Mouse (Mus musculus) central nervous system, embryonic 11.5 days (tissue): ENCODE results near the gene Utp11. TPM values are rescaled to one million over a fixed set of nuclear protein-coding genes. Genes with fewer than 3 reads are reported as not detected.

ENCODE experiments used
- polyA plus RNA-seq: library from polyadenylated mRNA; depleted of rRNA; stranded (reverse); fragments of >200 nt; gene quantifications from 2 replicates; pipeline ENCODE4 v1.2.3, GENCODE M21; 2012; rRNA removed

The Utp11 gene
- 49.1 and 57.2 TPM in 2 replicates for polyA plus RNA-seq

DNA sequence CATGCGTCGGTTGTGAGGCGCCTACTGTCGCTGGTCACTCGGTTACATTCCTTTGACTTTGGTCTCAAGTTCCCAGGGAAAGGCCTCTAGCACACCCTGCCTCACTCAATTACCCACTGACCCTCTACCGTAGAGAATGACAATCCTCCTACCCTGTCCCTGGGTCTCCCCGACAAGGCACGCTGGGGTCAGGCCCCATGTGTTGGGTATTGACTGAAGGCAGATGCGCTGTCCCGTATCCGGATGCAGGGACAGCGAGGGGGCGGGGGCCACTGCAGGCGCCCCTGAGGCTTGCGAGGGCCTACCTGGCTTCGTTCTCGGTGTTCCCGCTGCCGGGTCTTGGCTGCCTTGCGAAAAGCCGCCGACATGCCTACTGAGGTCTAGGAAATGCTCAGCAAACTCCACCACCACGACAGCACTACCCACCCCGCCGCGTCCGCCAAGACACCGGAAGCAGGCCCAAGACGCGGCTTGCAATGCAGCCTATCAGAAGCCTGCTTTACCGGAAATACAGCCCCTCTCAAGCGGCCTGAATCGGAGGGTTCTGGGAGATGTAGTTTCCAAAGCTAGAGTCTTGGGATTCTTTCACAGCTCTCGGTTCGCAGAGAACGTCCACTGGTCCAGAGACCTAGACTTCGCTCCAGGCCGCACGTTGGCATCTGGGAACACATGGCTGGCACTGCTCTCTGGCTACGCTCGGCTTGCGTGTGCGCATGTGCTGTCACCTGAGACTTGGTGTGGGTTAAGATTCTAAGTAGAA is at the start of gene Utp11:
Gene Utp11, minus strand, starts transcription at position 466 of the 760 bp plus-strand sequence.

GRCm38 (mm10) chr4:124741376-124742343 is 48.3 kb upstream of the Utp11 start, which contains the start of gene Inpp5b:
Gene Inpp5b, plus strand, starts transcription at chr4:124741850.

GRCm38 (mm10) chr4:124714545-124715481 is 21.4 kb upstream of the Utp11 start, which contains the start of gene Sf3a3:
Gene Sf3a3, plus strand, starts transcription at chr4:124714776.

GRCm38 (mm10) chr4:124700248-124700971 is 7.0 kb upstream of the Utp11 start, which contains the start of gene Fhl3:
Gene Fhl3, plus strand, starts transcription at chr4:124700701.

DNA sequence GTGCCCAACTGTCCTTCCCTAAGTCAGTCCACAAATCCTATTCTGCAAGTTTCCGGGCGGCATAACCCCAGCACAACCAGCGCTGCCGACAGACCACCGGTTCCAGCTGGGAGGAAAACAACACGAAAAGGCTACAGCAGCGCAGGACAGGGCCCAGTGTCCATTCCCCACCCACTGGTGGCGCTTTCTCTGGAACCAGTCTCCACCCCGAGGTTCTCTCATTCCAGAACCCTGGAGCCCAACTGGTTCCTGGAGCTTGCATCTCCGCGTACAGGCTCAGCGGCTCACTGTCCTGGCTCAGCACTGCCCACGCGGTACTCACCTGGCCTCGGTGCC is 36.9 kb downstream of the Utp11 start, which contains the start of gene Pou3f1:
Gene Pou3f1, plus strand, starts transcription at position 290 of the 336 bp plus-strand sequence.

Other genes starting within 250 kb of the Utp11 start
- 0.07 and 0.14 TPM in 2 replicates for gene 3100002H09Rik, start 82.8 kb downstream of the Utp11 start, polyA plus RNA-seq
- 8.9 and 20.5 TPM in 2 replicates for gene Pou3f1, start 36.8 kb downstream of the Utp11 start, polyA plus RNA-seq
- gene Fhl3, start 7.1 kb upstream of the Utp11 start, polyA plus RNA-seq = 8.3 and 17.6 TPM in 2 replicates
- gene Sf3a3, start 21.2 kb upstream of the Utp11 start, polyA plus RNA-seq = 128 and 180 TPM in 2 replicates
- gene Inpp5b, start 48.2 kb upstream of the Utp11 start, polyA plus RNA-seq = 28.1 and 28.8 TPM in 2 replicates
- gene Mtf1, start 108.5 kb upstream of the Utp11 start, polyA plus RNA-seq = 13.6 and 14.1 TPM in 2 replicates
- 38.0 and 42.1 TPM in 2 replicates for gene Yrdc, start 157.1 kb upstream of the Utp11 start, polyA plus RNA-seq
- gene 1110065P20Rik, start 157.6 kb upstream of the Utp11 start, polyA plus RNA-seq = 31.7 and 41.7 TPM in 2 replicates
- 11.1 and 14.1 TPM in 2 replicates for gene Maneal, start 168.6 kb upstream of the Utp11 start, polyA plus RNA-seq
- 14.7 and 23.8 TPM in 2 replicates for gene Epha10, start 187.3 kb upstream of the Utp11 start, polyA plus RNA-seq
- gene 9930104L06Rik, start 243.4 kb upstream of the Utp11 start, polyA plus RNA-seq = 22.9 and 30.3 TPM in 2 replicates
- gene Cdca8, start 245.7 kb upstream of the Utp11 start, polyA plus RNA-seq = 107 and 124 TPM in 2 replicates